Mouse (Mus musculus) neural tube, embryonic 10.5 days (tissue): ENCODE data around the gene Ndufaf5.
"Not testable (repeated sequence)": the region's sequence is repeated elsewhere in the genome, so short reads cannot be mapped to it uniquely, and the experiment has no call there.

Source experiments
- DNase-seq: peaks from one replicate; pipeline ENCODE4 v3.0.0-alpha.2; 2017; ENCODE audit warnings: low spot score; ENCODE audit errors: extremely low spot score

The Ndufaf5 gene

DNA sequence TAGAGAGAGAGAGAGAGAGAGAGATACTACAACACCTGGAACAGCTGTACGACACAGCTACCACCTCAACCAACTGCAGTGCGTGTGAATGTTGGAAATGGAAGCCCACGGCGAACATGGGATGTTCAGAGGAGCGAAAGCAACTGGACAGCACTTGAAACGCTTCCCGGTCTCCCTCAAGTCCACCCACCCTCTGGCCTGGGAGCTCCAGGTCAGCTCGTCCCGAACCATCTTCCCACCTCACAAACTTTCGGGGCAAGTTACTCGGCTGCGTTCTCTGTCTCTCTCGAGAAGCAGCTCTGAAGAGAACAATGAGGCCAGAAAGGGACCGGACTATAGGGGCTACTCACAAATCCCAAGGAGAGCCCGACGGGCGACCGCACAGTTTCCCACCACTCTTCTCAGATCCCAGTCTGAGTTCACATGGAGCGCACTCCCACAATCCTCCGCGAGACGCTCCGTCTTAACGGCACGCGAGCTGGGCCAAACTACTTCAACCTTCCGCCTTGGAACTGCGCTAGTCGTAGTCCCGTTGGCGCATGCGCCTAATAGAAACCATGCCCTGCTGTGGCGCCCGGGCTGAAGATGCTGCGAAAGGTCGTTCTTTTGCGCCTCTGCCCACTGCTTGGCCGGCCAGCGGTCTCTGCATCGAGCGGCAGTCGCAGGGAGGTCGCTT lies at the start of gene Ndufaf5, which contains the start of gene Esf1:
Gene Ndufaf5 (plus strand): TSS at position 523 of the 676 bp plus-strand sequence.
Gene Esf1 (minus strand): TSS at position 438 of the 676 bp plus-strand sequence.
- peak; percentile 95 for DNase-seq

DNA sequence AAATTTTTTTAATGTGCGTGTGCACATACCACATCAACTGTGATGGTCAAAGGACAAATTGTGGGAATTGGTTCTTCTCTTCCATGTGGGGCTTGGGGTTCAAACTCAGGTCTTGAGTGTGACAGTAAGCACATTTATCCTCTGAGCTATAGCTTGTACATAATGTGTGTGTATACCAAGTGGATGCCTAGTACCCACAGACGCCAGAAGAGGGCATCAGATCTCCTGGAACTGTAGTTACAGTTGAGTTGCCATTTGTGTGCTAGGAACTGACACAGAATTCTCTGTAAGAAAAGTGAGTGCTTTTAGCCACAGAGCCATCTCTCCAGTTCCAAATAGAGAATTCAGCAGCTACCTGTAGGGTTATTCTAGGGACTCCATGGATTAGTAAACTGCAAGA lies 44.9 kb upstream of the Ndufaf5 start:
- no peak for DNase-seq

DNA sequence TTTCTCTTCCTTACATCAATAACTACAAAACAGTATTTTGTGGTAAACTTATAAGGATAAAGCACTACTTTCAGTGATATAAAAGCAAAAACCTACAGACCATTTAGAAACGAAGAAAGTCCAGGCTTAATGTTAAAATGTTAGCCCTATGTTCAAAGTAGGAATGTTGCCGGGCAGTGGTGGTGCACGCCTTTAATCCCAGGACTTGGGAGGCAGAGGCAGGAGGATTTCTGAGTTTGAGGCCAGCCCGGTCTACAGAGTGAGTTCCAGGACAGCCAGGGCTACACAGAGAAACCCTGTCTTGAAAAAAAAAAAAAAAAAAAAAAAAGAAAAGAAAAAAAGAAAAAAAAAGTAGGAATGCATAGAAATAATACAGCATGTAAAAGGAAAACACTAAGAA lies 18.7 kb upstream of the Ndufaf5 start, which contains the start of gene Gm17374:
Gene Gm17374 (plus strand): TSS at position 301 of the 400 bp plus-strand sequence.
- not testable (repeated sequence) for DNase-seq

DNA sequence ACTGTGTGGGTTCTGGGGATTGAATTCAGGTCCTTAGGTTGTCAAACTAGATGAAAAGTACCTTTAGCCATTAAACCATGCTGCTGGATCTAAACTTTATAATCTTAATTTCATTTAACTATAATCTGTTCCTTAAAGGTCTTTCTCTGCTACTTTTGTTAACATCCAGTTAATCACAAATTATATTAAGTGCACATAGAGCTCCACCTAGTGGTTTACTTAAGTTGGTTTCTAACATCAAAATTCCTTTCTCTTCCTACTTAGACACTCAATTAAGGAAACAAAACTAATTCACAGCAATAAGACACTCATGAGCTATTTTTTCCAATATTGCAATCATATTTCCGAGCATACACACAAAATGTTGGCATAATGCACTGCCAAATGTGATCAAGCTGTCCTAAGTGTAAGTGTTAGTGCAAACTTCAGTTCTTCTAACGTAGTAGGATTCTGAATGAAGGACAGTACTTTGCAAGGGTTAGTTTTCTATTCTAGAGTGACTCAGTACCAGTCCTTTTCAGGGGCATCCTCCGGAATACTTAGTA lies 11.2 kb upstream of the Ndufaf5 start:
- DNase-seq = no peak

DNA sequence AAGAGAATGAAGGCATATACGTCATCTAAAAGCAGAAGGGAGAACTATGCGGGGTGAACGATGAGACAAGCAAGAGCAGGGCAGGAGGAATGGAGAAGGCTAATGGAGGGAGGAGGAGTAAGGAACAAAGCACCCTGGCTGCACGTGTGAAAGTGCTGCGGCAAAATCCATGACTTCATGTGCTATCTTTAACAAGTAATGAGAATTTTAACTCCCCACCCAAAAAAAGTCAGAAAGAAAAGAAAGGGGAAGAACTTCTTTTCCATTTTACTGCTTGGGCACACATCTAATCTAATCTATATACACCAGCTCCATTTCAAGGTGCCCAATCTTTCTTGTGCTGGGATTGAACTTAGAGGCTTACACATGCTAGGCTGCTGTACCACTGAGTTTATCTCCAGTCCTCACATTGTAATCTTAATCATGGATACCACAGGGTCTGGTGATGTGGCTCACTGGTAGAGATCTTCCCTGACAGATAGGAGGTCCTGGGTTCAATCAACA lies 7.0 kb upstream of the Ndufaf5 start:
- DNase-seq = no peak

DNA sequence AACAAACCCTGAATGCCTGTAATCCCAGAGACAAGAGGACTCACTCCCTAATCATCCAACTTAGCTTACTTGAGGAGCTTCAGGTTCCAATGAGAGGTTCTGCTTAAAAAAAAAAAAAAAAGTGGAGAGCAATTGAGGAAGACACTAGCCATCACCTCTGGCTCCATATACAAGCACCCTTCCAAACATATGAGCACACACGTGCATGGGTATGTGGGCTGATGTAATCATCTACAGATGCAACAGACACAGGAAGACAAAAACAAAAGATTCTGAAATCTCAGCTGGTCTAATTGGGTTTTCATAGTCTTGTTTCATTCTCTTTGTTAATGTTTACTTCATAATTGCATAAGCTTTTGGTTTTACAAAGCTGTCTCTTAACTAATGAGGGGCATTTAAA lies 1.4 kb upstream of the Ndufaf5 start:
- no peak for DNase-seq

DNA sequence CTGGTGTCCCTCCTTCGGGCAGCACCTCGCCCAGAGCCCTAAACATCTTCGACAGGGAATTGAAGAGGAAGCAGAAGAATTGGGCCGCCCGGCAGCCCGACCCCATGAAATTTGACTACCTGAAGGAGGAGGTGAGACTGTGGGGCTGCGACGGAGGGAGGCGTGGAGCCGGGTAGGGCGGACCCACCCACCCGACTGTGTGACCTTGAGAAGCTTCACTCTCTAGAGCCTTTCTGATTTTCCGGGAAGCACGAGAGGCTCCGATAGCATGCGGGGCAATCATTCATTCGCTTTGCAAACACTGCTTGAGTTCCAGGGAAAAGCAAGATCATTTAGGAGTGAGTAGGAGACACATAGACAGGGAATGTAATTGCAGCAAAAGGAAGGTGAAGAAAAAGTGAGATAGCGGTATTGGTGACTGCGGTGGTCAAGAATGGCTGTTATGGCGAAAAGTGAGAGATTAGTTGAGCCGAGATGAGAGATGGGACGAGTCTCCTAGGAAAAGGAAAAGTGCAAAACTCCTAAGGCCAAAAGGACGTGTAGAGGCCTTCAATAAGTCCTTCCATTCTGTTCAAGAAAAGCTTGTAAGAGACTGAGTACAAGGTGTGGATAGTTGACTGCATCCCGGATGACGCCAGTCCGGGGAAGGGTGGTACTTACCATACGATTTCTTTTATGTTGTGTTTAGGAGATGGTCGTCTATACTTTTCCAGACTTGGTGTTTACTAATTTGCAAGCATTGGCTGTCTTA lies 529 bp downstream of the Ndufaf5 start:
- DNase-seq = no peak

DNA sequence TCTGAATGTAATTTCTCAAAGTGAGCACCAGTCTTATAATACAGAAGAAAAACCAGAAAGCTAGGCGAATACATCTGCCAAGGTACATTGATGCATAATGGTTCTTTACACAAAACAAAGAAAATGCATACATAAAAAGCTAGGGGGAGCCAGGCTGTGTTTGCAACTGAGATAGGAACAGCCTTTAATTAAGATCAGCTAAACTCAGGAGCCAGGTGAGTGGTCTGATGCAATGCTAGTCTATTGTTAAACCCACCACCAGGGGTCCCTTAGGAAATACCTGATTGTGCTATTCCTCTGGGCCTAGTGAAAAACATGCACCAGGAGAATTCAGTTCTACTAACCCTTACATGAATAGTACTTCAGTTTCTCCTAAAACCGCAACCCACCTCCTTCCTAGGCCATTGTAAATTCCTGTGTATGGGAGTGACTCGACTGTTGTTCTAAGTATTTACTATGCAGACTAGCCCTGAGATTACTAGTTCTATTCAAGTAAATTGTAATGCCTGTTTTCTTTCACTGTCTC lies 15.3 kb downstream of the Ndufaf5 start:
- DNase-seq = not testable (repeated sequence)

DNA sequence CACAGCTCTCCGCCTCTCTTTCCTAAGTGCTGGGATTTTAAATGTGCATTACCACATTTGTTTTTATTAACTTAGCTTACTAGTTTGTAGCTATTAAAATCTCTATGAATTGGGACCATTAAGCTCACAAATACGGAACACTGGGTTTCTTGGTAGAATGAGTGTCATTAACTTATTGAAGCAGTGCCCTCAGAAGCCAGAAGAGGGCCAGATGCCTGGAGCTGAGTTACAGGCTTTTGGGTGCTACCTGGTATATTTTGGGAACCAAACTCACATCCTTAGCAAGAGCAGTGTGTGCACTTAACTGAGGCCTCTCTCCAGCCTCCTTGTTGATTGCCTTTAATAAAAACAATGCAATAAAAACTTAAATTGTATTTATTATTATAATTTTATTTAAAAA lies 30.3 kb downstream of the Ndufaf5 start:
- no peak for DNase-seq

DNA sequence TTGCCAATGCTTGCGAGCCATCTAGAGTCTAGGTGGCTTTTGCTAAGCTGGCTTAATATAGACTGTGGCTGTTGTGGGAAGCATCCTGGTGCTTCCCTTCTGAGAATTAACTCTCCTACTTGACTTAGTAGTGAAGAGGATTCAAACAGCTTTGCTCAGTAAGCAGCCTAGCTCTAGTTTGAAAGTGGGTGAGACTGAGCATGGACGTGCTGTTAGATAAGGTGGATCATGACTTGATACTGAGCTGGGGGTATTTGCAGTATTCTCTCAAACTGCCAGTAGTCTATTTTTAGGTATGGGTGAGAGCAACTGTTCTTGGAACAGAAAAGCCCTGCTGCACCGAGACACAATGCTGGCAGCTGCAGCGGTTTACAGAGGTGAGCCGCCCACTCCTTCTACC lies 32.1 kb downstream of the Ndufaf5 start:
- no peak for DNase-seq

DNA sequence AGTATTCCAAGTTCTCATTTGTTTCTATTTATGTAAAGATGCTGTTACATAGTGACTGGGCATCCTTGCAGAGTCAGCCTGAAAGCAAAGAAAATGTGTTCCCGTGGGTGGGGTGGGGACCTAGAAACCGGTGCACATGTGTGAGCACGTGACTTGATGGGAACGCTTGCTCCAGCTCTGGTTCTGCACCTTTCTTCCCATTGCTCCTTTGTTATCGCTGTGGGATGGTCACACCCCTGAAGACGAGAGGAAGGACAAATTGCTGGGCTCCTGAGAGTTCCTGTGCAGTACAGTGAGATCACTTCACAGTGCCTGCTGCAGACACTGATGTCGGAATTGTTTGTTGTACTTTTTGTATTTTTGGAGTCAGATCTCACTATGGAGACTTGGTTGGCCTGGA lies 33.3 kb downstream of the Ndufaf5 start:
- no peak for DNase-seq

DNA sequence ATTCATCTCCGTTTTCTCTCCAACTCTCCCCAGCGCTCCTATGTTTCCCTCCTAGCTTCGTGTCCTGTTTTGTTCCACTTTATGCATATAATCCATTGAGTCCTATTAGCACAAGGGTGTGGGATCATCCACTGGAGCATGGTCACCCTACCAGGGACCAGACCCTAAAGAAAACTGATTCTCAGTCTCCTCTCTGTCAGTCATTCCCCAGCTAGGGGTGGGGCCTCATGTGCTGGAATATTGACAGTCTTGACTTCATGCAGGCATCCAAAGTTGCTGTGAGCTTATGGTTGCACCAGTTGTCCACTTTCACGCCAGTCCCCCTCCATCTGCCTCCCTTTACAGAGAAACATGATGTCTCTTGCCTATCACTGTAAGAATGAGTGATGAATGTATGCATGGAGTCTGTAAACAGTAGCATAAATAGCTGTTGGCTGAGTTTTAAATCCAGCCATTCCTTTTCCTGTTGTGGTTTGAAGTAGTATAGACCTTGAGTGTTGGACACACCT lies 44.1 kb downstream of the Ndufaf5 start:
- DNase-seq = no peak

DNA sequence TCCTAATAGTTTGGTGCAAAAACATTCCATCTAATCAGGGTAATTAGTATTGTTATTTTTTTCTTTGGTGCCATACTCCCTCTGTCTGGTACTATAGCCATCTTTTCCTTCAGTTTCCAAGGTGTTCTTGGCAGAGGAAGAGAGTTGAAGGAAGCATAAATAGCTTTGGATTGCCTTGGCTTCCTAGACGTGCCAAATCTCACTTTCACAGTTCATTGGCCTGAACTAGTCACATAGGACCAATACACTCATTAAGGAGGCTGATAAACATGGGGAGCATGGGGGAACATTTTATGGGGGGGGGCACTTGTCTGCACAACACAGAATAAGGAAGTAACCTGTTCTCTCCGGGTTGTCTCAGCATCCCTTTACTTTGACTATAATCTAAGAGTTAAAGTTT lies 45.0 kb downstream of the Ndufaf5 start:
- no peak for DNase-seq

DNA sequence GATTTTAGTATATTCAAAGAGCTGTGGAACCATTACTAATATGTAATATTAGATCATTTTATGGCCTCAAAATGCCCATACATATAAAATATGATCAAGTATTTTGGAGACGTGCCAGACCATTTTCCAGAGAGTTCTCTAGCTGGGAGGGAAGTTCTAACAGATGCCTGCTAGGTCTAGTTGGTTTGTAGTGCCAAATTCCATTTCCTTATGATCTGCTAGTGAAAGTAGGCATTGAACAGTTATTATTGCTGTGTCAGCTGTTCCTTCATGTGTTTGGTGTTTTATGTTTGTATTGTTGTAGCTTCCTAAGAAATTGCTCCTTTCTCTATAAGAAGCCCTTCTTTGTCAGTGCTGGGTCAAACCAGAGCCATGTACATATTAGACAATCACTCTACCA lies 45.5 kb downstream of the Ndufaf5 start:
- no peak for DNase-seq

DNA sequence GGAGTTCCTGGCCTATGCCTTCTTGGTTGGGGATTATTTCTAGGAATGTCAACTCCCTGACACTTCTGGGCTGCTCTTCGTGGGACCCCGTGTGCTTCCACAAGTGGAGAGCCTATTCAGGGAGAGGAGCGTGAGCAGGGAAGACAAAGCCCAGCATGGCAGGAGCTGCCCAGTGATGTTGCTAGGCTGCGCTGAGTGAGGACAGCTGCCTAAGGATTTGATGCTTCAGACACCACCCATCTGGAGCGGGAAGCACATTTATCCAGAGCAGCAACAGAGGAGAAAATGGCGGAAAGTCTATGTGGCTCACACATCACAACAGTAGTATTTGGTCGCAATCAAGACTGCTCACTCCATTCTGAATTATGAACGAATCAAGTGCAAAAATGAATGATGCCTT lies 49.9 kb downstream of the Ndufaf5 start:
- DNase-seq = no peak

DNA sequence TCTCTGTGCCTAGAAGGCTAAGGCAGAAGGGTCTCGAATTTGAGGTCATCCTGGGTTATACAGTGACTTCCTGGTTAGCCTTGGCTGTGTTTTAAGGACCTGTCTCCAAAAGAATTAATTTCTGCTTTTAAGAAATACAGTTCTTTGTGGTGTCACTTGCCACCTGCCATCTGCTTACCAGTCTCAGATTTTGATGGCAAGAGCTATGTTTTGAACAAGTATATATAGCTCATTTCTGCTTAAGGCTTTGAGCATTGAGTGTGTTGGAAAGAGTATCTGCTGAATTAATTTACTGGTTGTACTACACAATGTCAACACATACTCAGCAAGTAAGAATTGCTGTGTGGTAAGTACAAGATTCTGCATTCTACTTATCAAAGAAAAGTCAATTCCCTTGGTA lies 59.8 kb downstream of the Ndufaf5 start:
- no peak for DNase-seq

DNA sequence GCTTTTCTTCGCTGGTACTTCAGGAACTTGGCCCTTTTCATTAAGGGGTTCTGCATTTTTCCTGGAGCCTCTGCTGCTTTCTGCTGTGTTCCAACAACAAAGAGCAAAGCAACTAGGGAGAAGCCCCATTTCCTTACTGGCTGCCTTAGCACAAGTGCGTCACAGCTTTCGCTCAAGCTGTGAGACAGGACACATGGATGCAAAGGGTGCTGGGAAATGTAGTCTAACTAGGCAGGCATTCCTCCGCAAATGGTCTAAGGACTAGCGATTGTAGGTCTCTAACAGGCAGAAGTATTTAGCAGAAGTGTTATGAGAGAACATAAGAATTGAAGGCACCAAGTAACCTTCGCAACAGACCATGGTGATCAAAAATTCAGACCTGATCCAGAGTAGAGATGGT lies 66.8 kb downstream of the Ndufaf5 start:
- no peak for DNase-seq

DNA sequence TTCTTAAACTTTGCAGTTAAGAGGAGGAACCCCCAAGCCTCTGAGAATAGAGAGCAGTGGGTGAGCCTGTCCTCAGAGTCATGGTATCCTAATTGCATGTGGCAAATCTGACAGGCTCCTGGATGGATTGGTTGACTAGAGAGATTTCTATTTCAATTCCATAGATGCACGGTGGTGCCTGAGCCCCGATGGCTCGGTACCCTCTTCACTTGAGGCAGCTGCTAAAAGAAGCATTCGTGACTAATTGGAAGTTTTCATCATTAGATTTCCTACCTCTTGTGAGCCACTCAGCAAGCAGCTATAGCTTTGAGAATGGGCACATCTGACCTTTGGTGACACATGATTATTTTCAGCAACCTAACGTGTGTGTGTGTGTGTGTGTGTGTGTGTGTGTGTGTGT lies 71.9 kb downstream of the Ndufaf5 start:
- DNase-seq = no peak

DNA sequence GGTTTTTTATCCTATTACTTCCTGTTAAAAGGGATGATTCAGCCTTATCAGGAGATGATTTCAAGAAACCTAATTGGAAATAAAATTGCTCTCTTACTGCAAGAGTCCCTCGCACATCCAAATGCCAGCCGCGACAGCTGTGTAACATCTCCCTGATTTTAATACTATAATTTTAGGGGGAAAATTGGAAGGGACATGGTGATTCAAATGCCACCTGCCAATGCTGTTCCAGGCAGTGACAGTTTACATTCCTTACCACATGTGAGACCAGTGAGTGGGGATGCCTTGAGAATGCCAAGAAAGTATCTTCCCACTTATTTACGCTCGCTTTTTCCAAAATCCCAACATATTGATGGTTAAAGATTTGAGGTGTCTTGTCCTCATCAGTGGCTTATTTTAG lies 72.7 kb downstream of the Ndufaf5 start:
- no peak for DNase-seq
